In genomic region chr11:87449200-87449547, GRCm38 (mm10) we compare ENCODE assay signal across 8 mouse cellular contexts. TPM values are rescaled to one million over a fixed set of nuclear protein-coding genes. Genes with fewer than 3 reads are reported as not detected.
DNase-seq lines count a peak whose midpoint lies in the region; ATAC-seq and TF ChIP-seq lines count a peak whose summit lies in the region.

No protein-coding gene starts in this region.

- no peaks in the 10 kb centered on the region for H3K9me3 ChIP-seq in kidney, postnatal 0 days (replicated peaks; ENCODE audit: low read length)
- H3K9me3 ChIP-seq in midbrain, embryonic 13.5 days = no peaks in the 10 kb centered on the region

- no peaks in the 10 kb centered on the region for H3K36me3 ChIP-seq in kidney, postnatal 0 days (ENCODE audit: insufficient read depth, low read length)
- H3K36me3 ChIP-seq in midbrain, embryonic 13.5 days = no peaks in the 10 kb centered on the region

- ATAC-seq in kidney, postnatal 0 days (replicated peaks; ENCODE audit: low FRiP score, low read depth) = no peak
- peak; percentile 0 to 22; a peak in 1 of 4 replicates for ATAC-seq in hematopoietic stem cell, adult 5-6 weeks (replicated peaks in 1 of 2; ENCODE audit: insufficient read depth in 1 of 2, low FRiP score in 2 of 2, low TSS enrichment in 1 of 2, low read depth in 1 of 2, poor library complexity in 2 of 2, severe bottlenecking in 2 of 2)
- ATAC-seq in midbrain, embryonic 13.5 days = no peak

- 7% methylated on average over 3 of the region's 3 CpGs for WGBS in cerebellum, adult 2 months
- 9% methylated on average over 3 of the region's 3 CpGs for WGBS in kidney, postnatal 0 days
- WGBS in midbrain, embryonic 13.5 days = 10% methylated on average over 3 of the region's 3 CpGs

- no peak for TF ChIP-seq CTCF in cerebellum, adult 2 months (IDR thresholded peaks at IDR 0.05; ENCODE audit: borderline replicate concordance, insufficient read depth, low read depth, low read length)
- TF ChIP-seq CTCF in kidney, postnatal 0 days (IDR thresholded peaks at IDR 0.05; ENCODE audit: low read depth) = no peak

- H3K9ac ChIP-seq in kidney, postnatal 0 days (ENCODE audit: low read depth, low read length) = no peak overlapping the region
- no peak overlapping the region for H3K9ac ChIP-seq in midbrain, embryonic 13.5 days (replicated peaks)

- H3K27me3 ChIP-seq in cerebellum, adult 2 months (ENCODE audit: control insufficient read depth, insufficient read depth, low read length) = no peaks in the 10 kb centered on the region; the same call in 1 of the 2 replicates
- H3K27me3 ChIP-seq in kidney, postnatal 0 days (ENCODE audit: insufficient read depth, low read length) = no peaks in the 10 kb centered on the region
- no peaks in the 10 kb centered on the region for H3K27me3 ChIP-seq in midbrain, embryonic 13.5 days

- no peak for TF ChIP-seq POLR2A in cerebellum, adult 2 months (IDR thresholded peaks at IDR 0.05; ENCODE audit: borderline replicate concordance, insufficient read depth, low read length)

- peak overlapping the region; percentile 39; the same call in 1 of the 2 replicates for H3K27ac ChIP-seq in cerebellum, adult 2 months (ENCODE audit: insufficient read depth, low read length)
- peak overlapping the region; percentile 26; the same call in 1 of the 2 replicates for H3K27ac ChIP-seq in kidney, postnatal 0 days
- peak overlapping the region; percentile 65 for H3K27ac ChIP-seq in midbrain, embryonic 13.5 days

- H3K4me3 ChIP-seq in cerebellum, adult 2 months (replicated peaks; ENCODE audit: insufficient read depth, low read depth, low read length) = no peak overlapping the region
- H3K4me3 ChIP-seq in kidney, postnatal 0 days (replicated peaks; ENCODE audit: low read depth, low read length) = no peak overlapping the region
- H3K4me3 ChIP-seq in midbrain, embryonic 13.5 days (replicated peaks) = no peak overlapping the region

- H3K4me2 ChIP-seq in kidney, postnatal 0 days (ENCODE audit: low read length) = no peak overlapping the region
- H3K4me2 ChIP-seq in midbrain, embryonic 13.5 days (replicated peaks) = no peak overlapping the region

- DNase-seq in cerebellum, adult 2 months = no peak
- DNase-seq in cerebellum, adult 8-10 months = no peak
- DNase-seq in kidney, postnatal 0 days (ENCODE audit: low spot score) = no peak
- DNase-seq in kidney, postnatal 10 days = no peak
- no peak for DNase-seq in c-Kit-positive CD71-positive TER-119-positive erythroid progenitor cells, embryonic 14.5 days (ENCODE audit: low spot score)
- DNase-seq in ovary, postnatal 36 days (ENCODE audit: low spot score) = no peak

- no peaks in the 10 kb centered on the region; the same call in 1 of the 2 replicates for H3K4me1 ChIP-seq in cerebellum, adult 2 months (ENCODE audit: control insufficient read depth, insufficient read depth, low read length)
- 0 out of 2 replicates have a peak, but pooled peaks cover 11% of the 10 kb centered on the region for H3K4me1 ChIP-seq in kidney, postnatal 0 days (replicated peaks; ENCODE audit: insufficient read depth, low read length)
- peaks cover 13% of the 10 kb centered on the region; the same call in 1 of the 2 replicates for H3K4me1 ChIP-seq in midbrain, embryonic 13.5 days (replicated peaks)

RNA-seq across cellular contexts. Expression of gene Tex14, which starts 44.3 kb away (rescaled TPM):
- 0.87 and 0.98 TPM in 2 replicates for polyA plus RNA-seq in cerebellum, adult 2 months (2012; rRNA removed)
- 0.55 and 0.57 TPM in 2 replicates for polyA plus RNA-seq in kidney, postnatal 0 days (2015; fragmentation: Nextera tagmentation; extraction: Ambion mirVana)
- 2.9 TPM in 1 of 2 replicates, not detected in the other for total RNA-seq in hematopoietic stem cell, adult 5-6 weeks (2017)
- 0.19 and 0.38 TPM in 2 replicates for polyA plus RNA-seq in midbrain, embryonic 13.5 days (2015; fragmentation: Nextera tagmentation; extraction: Ambion mirVana)

RNA-seq across cellular contexts. Expression of gene Rad51c, which starts 44.4 kb away (rescaled TPM):
- 4.5 and 4.7 TPM in 2 replicates for polyA plus RNA-seq in cerebellum, adult 2 months (2012; rRNA removed)
- polyA plus RNA-seq in kidney, postnatal 0 days (2015; fragmentation: Nextera tagmentation; extraction: Ambion mirVana) = 3.5 and 4.7 TPM in 2 replicates
- 7.3 and 13.4 TPM in 2 replicates for total RNA-seq in hematopoietic stem cell, adult 5-6 weeks (2017)
- polyA plus RNA-seq in midbrain, embryonic 13.5 days (2015; fragmentation: Nextera tagmentation; extraction: Ambion mirVana) = 5.9 and 6.3 TPM in 2 replicates

Comparison
In these comparisons a context has a peak if more than half of its experiments do, and no peak if none do; other contexts are left out.
1. ATAC-seq: peak in hematopoietic stem cell, adult 5-6 weeks (2 of 2); none in kidney, postnatal 0 days (single experiment) and midbrain, embryonic 13.5 days (single experiment).
2. Peak in every context shown above with its lines, with median percentiles within 50 percentile points of each other: H3K27ac ChIP-seq.